Mouse (Mus musculus) embryonic facial prominence, embryonic 14.5 days (tissue): ENCODE results near the gene Helz2. TPM values are rescaled to one million over a fixed set of nuclear protein-coding genes. Genes with fewer than 3 reads are reported as not detected.

Experiments used
- ATAC-seq: fragments of 200-750 bp; cut with Nextera tagmentation; 2 replicates; pipeline ENCODE4 v1.8.0; 2017; ENCODE audit warnings: low read depth, moderate number of reproducible peaks, moderate TSS enrichment
- DNase-seq: peaks from one replicate; pipeline ENCODE4 v3.0.0-alpha.2; 2015; ENCODE audit warnings: low spot score
- H3K27ac ChIP-seq: fragments of 300-500 bp; sonication (generic); replicated peaks from 2 replicates; pipeline ENCODE4 v1.5.1; 2014; ENCODE audit warnings: low read depth, mild to moderate bottlenecking, low read length, moderate library complexity
- H3K27me3 ChIP-seq: fragments of 300-500 bp; sonication (generic); replicated peaks from 2 replicates; pipeline ENCODE4 v1.6.1; 2014; ENCODE audit warnings: low read length; ENCODE audit not compliant: control insufficient read depth, insufficient read depth
- H3K36me3 ChIP-seq: fragments of 300-500 bp; sonication (generic); 2 replicates; pipeline ENCODE4 v1.6.1; 2014; ENCODE audit warnings: low read length, mixed read lengths; ENCODE audit not compliant: control insufficient read depth, insufficient read depth
- H3K4me1 ChIP-seq: fragments of 300-500 bp; sonication (generic); 2 replicates; pipeline ENCODE4 v1.6.1; 2014; ENCODE audit warnings: antibody characterized with exemption, low read length; ENCODE audit not compliant: control insufficient read depth, insufficient read depth
- H3K4me2 ChIP-seq: fragments of 300-500 bp; sonication (generic); 2 replicates; pipeline ENCODE4 v1.6.1; 2014; ENCODE audit warnings: low read depth, mild to moderate bottlenecking, low read length, moderate library complexity, mixed read lengths
- H3K4me3 ChIP-seq: fragments of 300-500 bp; sonication (generic); 2 replicates; pipeline ENCODE4 v1.5.1; 2014; ENCODE audit warnings: low read depth, mild to moderate bottlenecking, low read length
- H3K9ac ChIP-seq: fragments of 300-500 bp; sonication (generic); 2 replicates; pipeline ENCODE4 v1.6.1; 2014; ENCODE audit warnings: low read depth, mild to moderate bottlenecking, low read length, moderate library complexity, mixed read lengths
- H3K9me3 ChIP-seq: fragments of 300-500 bp; sonication (generic); 2 replicates; pipeline ENCODE4 v1.6.1; 2016; ENCODE audit warnings: low read length; ENCODE audit not compliant: control insufficient read depth
- WGBS: fragments of 180-500 bp; shearing (Covaris S2); extraction: QIAGEN DNeasy Blood & Tissue Kit; methylation state at CpG from one replicate; pipeline ENCODE4 v1.1.7; 2014; 5-methylcytosine and 5-hydroxymethylcytosine counted together
- polyA plus RNA-seq: library from polyadenylated mRNA; unstranded; fragments of >200 nt; fragmentation: Nextera tagmentation; extraction: Ambion mirVana; gene quantifications from 2 replicates; pipeline ENCODE4 v1.2.1, GENCODE M21; 2014

Helz2 gene
- polyA plus RNA-seq, 1 experiment from 2014 or later, result 1.3 TPM

DNA sequence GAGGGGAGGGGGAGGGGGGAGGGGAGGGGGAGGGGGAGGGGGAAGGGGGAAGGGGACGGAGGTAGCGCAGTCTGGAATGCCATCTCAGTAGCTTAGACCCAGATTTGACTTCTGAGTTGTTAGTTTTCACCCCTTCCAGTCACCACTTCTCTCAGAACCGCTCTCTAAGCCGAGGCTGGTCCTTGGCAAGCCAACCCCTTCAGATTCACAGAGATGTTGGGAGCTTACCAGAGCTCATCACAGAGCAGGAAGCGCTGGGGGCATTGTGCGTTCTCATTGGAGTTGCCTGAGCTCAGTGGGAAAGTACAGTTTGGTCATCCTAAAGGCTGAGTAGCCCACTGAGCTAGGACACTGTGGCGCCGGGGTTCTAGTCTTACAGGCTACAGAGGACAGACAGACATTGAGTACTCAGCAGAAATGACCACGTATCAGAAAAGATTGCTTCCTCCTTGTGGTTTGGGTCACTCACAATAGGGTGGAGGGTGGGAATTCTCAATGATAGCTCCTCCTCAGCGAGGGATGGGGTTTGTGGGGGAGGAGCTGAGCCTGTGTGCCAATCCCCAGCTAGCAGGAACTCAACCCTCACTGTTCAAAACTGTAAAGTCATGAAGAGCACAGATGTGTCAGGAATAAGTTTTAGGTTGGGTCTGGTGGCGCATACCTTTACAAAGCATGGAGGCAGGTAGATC is 2.0 kb upstream of the Helz2 start:
- DNase-seq (no peak), ATAC-seq (no peak)
- H3K9ac ChIP-seq, result no peak overlapping the region
- no peaks in the 10 kb centered on the region for H3K9me3 ChIP-seq
- H3K27ac ChIP-seq, result no peak overlapping the region
- no peak overlapping the region for H3K4me3 ChIP-seq
- peaks cover 4% of the 10 kb centered on the region; the same call in 1 of the 2 replicates for H3K4me1 ChIP-seq
- H3K27me3 ChIP-seq, result no peaks in the 10 kb centered on the region
- no peak overlapping the region for H3K4me2 ChIP-seq
- 31% methylated on average over 11 of the region's 11 CpGs for WGBS
- no peaks in the 10 kb centered on the region for H3K36me3 ChIP-seq

DNA sequence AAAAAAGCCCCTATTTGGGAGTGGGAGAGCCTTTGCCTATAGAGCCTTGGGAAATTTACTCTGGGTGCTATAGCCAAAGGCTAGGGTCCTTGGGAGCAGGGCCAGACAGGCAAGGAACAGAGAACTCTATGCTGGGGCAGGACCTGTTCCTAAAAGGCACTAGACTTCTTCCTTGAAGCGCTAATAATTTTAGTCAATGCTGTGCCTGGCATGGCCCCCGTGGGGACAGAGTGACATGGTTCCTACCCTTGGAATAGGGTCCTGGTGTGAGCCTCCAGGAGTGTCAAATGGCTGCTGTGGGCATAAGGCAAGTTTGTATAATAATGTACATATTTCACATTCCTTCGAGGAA is 463 bp upstream of the Helz2 start:
- Histone ChIP-seq H3K27ac (no peak overlapping the region), H3K4me2 (peak overlapping the region; percentile 66), H3K36me3 (no peaks in the 10 kb centered on the region), H3K4me3 (peak overlapping the region; percentile 43), H3K4me1 (peaks cover 4% of the 10 kb centered on the region; the same call in 1 of the 2 replicates), H3K27me3 (no peaks in the 10 kb centered on the region), H3K9ac (peak overlapping the region; percentile 64), H3K9me3 (no peaks in the 10 kb centered on the region)
- ATAC-seq, result 0 out of 2 replicates have a peak, but pooled peaks have one; percentile 3
- WGBS, result 49% methylated on average over 3 of the region's 3 CpGs
- no peak for DNase-seq

DNA sequence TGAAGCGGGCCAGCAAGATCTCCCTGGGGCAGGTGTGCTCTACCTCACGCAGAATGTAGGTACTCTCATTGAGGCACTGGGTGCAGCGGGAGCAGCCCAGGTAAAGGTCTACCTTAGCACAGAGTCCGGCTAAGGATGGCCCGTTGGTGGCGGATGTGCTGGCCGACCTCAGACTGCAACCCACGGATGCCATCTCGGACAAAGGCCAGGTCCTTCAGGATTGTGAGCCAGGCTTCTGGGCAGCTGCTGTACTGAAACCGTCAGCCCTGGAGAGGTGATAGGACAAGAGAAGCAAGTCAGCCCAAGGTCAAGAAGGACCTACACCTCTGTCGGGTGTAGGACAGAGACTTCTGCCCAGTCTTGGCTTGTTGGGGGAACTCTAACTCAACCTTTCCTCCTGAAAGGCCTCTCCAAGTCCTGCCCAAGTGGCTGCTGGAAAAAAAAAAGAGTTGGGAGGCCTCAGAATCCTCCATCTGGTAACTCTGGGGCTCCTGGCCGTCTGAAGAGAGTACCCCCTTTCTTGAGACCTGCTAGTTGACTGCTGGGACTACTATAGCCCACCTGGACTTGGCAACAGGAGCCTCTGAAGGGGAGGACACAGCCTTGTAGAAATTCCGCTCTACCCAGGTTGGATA is 904 bp downstream of the Helz2 start:
- H3K27me3 ChIP-seq, result no peaks in the 10 kb centered on the region
- ATAC-seq, result no peak

GRCm38 (mm10) chr2:181239261-181239660 is 2.6 kb downstream of the Helz2 start:
- 91% methylated on average over 9 of the region's 9 CpGs for WGBS
- no peaks in the 10 kb centered on the region for H3K36me3 ChIP-seq

More for the DNA sequence above, 904 bp downstream of the Helz2 start:
- no peaks in the 10 kb centered on the region for H3K9me3 ChIP-seq
- H3K4me1 ChIP-seq, result peaks cover 4% of the 10 kb centered on the region; the same call in 1 of the 2 replicates
- WGBS, result 91% methylated on average over 13 of the region's 13 CpGs
- peak overlapping the region; percentile 64; the same call in 1 of the 2 replicates for H3K9ac ChIP-seq
- peak overlapping the region; percentile 66 for H3K4me2 ChIP-seq
- H3K4me3 ChIP-seq, result peak overlapping the region; percentile 43; the same call in 1 of the 2 replicates
- H3K36me3 ChIP-seq, result no peaks in the 10 kb centered on the region
- no peak overlapping the region for H3K27ac ChIP-seq
- no peak for DNase-seq

DNA sequence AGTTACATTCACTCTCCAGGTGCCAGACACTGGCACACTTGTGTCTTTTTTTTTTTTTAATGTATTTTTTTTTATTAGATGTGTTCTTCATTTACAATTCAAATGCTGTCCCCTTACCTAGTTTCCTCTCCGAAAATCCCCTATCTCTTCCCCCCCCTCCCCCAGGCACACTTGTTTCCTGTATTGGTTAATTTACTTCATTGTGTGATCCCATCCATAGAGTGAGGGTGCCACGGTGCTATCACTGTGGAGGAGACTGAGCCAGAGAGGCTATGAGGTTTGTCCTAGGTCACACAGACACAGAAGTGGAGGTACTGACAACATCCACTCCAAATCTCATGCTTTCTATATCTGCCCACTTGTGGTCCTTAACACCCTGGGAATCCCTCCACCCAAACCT is 3.0 kb downstream of the Helz2 start:
- no peak overlapping the region for H3K9ac ChIP-seq
- 74% methylated on average over 2 of the region's 2 CpGs for WGBS
- H3K4me1 ChIP-seq, result peaks cover 4% of the 10 kb centered on the region; the same call in 1 of the 2 replicates

More at GRCm38 (mm10) chr2:181239261-181239660, 2.6 kb downstream of the Helz2 start:
- no peak overlapping the region for H3K4me2 ChIP-seq
- no peak for ATAC-seq
- peaks cover 4% of the 10 kb centered on the region; the same call in 1 of the 2 replicates for H3K4me1 ChIP-seq
- no peaks in the 10 kb centered on the region for H3K9me3 ChIP-seq
- H3K9ac ChIP-seq, result no peak overlapping the region
- no peak for DNase-seq
- H3K27ac ChIP-seq, result no peak overlapping the region
- H3K4me3 ChIP-seq, result no peak overlapping the region
- no peaks in the 10 kb centered on the region for H3K27me3 ChIP-seq

GRCm38 (mm10) chr2:181238091-181238610 is 3.7 kb downstream of the Helz2 start:
- Histone ChIP-seq H3K4me3 (no peak overlapping the region), H3K27ac (no peak overlapping the region), H3K4me1 (peaks cover 4% of the 10 kb centered on the region; the same call in 1 of the 2 replicates), H3K9ac (no peak overlapping the region), H3K27me3 (no peaks in the 10 kb centered on the region), H3K9me3 (no peaks in the 10 kb centered on the region), H3K4me2 (no peak overlapping the region), H3K36me3 (no peaks in the 10 kb centered on the region)
- ATAC-seq, result no peak
- WGBS, result 73% methylated on average over 10 of the region's 10 CpGs
- DNase-seq, result no peak

More for the DNA sequence above, 3.0 kb downstream of the Helz2 start:
- DNase-seq (no peak), ATAC-seq (no peak)
- Histone ChIP-seq H3K27ac (no peak overlapping the region), H3K4me2 (no peak overlapping the region), H3K27me3 (no peaks in the 10 kb centered on the region), H3K36me3 (no peaks in the 10 kb centered on the region), H3K4me3 (no peak overlapping the region), H3K9me3 (no peaks in the 10 kb centered on the region)

GRCm38 (mm10) chr2:181237251-181238014 is 4.4 kb downstream of the Helz2 start:
- no peak overlapping the region for H3K4me2 ChIP-seq
- WGBS, result 85% methylated on average over 17 of the region's 17 CpGs
- ATAC-seq, result no peak

More at GRCm38 (mm10) chr2:181237251-181238014, 4.4 kb downstream of the Helz2 start:
- no peak overlapping the region for H3K9ac ChIP-seq
- no peaks in the 10 kb centered on the region for H3K9me3 ChIP-seq
- H3K4me3 ChIP-seq, result no peak overlapping the region
- no peak overlapping the region for H3K27ac ChIP-seq
- H3K36me3 ChIP-seq, result no peaks in the 10 kb centered on the region
- H3K27me3 ChIP-seq, result no peaks in the 10 kb centered on the region
- H3K4me1 ChIP-seq, result peaks cover 4% of the 10 kb centered on the region; the same call in 1 of the 2 replicates
- no peak for DNase-seq
